Mouse (Mus musculus) kidney, postnatal 14 days (tissue): ENCODE data around the gene Daw1.

ENCODE experiments used
- DNase-seq: peaks from one replicate; pipeline ENCODE4 v3.0.0; 2022; ENCODE audit warnings: mixed read lengths

Daw1 gene

GRCm38 (mm10) chr1:83218260-83218659, 58.7 kb downstream of the Daw1 start:
- peak; percentile 18 for DNase-seq

- no peak for DNase-seq
These were observed 63.5 kb downstream of the Daw1 start for GRCm38 (mm10) chr1:83223072-83223471.

- no peak for DNase-seq
These were observed 64.9 kb downstream of the Daw1 start for GRCm38 (mm10) chr1:83224423-83224960.

DNA sequence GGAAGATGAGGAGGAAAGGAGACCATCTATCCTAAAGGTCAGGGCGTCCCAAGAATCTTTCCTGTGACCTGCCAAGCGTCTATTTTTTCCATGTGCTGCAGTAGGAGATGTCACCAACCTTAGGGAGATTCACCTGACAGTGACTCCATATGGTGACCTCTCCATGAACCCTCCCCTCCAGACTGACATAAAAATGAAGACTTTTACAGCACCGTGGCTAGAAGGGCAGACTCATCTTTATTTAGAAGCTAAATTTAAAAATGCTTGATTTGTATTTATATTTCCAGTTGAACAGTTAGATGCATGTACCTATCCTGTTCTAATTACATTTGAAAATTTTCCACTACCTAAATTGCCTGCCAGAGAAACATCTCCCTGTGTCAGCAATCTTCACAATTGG, 68.4 kb downstream of the Daw1 start:
- DNase-seq: no peak

DNA sequence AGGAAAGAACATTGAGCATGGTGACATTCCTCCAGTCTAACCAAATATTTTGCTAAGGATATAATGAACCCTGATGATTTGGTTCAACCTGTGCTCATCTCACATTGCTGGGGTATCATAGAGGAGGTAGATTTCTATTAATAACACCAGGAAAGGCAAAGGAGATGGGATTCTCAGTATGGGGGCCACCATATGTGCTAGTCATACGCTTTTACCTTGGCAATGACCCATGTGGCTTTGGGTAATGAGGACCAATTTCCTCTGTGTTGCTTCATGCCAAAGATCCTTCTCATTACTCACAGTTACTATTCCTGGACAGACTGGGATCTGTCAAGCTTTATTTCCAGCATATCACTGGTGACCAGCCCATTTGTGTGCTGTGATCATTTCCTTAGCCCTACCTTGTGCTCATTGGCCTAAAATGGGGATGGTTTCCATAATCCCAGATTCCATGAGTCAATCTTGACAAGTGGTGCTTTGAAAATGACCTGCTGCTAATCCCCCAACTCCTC, 88.7 kb downstream of the Daw1 start:
- no peak for DNase-seq

DNA sequence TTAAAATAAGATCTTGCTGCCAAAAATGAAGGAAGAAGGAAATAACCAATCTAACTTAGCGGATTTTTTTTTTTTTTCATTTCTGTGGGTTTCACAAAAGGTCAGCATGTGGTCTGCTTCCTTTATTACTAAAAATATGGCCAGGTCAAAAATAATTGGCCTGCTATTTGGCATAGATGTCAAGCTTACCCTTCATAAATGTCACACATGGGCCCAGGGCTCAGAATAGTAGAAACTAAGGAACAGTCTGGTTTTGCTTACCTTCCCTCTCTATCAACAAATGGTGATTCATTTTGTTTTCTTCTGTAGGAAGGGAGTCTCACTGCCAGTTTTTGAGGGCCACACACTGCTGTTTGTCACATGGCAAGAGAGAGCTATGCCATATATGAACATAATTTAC, 92.2 kb downstream of the Daw1 start:
- DNase-seq: no peak
